Mouse (Mus musculus): Measurements from ENCODE around the gene Gm17455. TPM values are rescaled to one million over a fixed set of nuclear protein-coding genes. Genes with fewer than 3 reads are reported as not detected.

Gm17455 gene
- polyA plus RNA-seq, 1 experiment from 2014 or later = not detected

GRCm38 (mm10) chr10:60400507-60401295 is 1.2 kb downstream of the Gm17455 start:
- 65% methylated on average over 11 of the region's 11 CpGs for WGBS (ENCODE audit: insufficient replicate concordance)
- Histone ChIP-seq H3K4me1 (no peaks in the 10 kb centered on the region), H3K4me3 (no peak overlapping the region), H3K27me3 (replicated peaks) (peaks cover 7% of the 10 kb centered on the region; the same call in 1 of the 2 replicates), H3K9ac (no peak overlapping the region), H3K4me2 (no peak overlapping the region), H3K9me3 (replicated peaks) (no peaks in the 10 kb centered on the region), H3K27ac (no peak overlapping the region), H3K36me3 (no peaks in the 10 kb centered on the region)
- ATAC-seq = no peak

GRCm38 (mm10) chr10:60405460-60406177 is 6.1 kb downstream of the Gm17455 start:
- no peak overlapping the region for H3K27ac ChIP-seq
- no peak overlapping the region for H3K4me3 ChIP-seq
- H3K27me3 ChIP-seq (replicated peaks) = peaks cover 17% of the 10 kb centered on the region
- no peak overlapping the region for H3K4me2 ChIP-seq
- no peak for ATAC-seq
- H3K9ac ChIP-seq = no peak overlapping the region
- H3K9me3 ChIP-seq (replicated peaks) = no peaks in the 10 kb centered on the region
- H3K4me1 ChIP-seq = no peaks in the 10 kb centered on the region
- 49% methylated on average over 7 of the region's 7 CpGs for WGBS (ENCODE audit: insufficient replicate concordance)
- H3K36me3 ChIP-seq = no peaks in the 10 kb centered on the region

GRCm38 (mm10) chr10:60407831-60408230 is 8.3 kb downstream of the Gm17455 start:
- no peaks in the 10 kb centered on the region for H3K9me3 ChIP-seq (replicated peaks)
- ATAC-seq = no peak
- no peaks in the 10 kb centered on the region for H3K4me1 ChIP-seq
- peaks cover 12% of the 10 kb centered on the region for H3K27me3 ChIP-seq (replicated peaks)
- no peak overlapping the region for H3K27ac ChIP-seq
- H3K9ac ChIP-seq = no peak overlapping the region
- H3K4me3 ChIP-seq = no peak overlapping the region
- WGBS (ENCODE audit: insufficient replicate concordance) = 1% methylated on average over 5 of the region's 5 CpGs
- no peak overlapping the region for H3K4me2 ChIP-seq
- H3K36me3 ChIP-seq = no peaks in the 10 kb centered on the region

- Histone ChIP-seq H3K36me3 (no peaks in the 10 kb centered on the region), H3K4me3 (no peak overlapping the region), H3K9me3 (replicated peaks) (no peaks in the 10 kb centered on the region), H3K4me2 (no peak overlapping the region), H3K27me3 (replicated peaks) (peaks cover 4% of the 10 kb centered on the region), H3K27ac (no peak overlapping the region), H3K9ac (no peak overlapping the region), H3K4me1 (no peaks in the 10 kb centered on the region)
- 24% methylated on average over 5 of the region's 5 CpGs for WGBS (ENCODE audit: insufficient replicate concordance)
- no peak for ATAC-seq
Measured at GRCm38 (mm10) chr10:60411794-60412193, 12.3 kb downstream of the Gm17455 start.

GRCm38 (mm10) chr10:60413756-60414155 is 14.2 kb downstream of the Gm17455 start:
- ATAC-seq = no peak
- H3K4me3 ChIP-seq = no peak overlapping the region
- no peaks in the 10 kb centered on the region for H3K36me3 ChIP-seq
- H3K4me2 ChIP-seq = no peak overlapping the region
- no peak overlapping the region for H3K9ac ChIP-seq
- 52% methylated on average over 2 of the region's 2 CpGs for WGBS (ENCODE audit: insufficient replicate concordance)
- no peaks in the 10 kb centered on the region for H3K4me1 ChIP-seq
- H3K27me3 ChIP-seq (replicated peaks) = peaks cover 4% of the 10 kb centered on the region
- no peaks in the 10 kb centered on the region for H3K9me3 ChIP-seq (replicated peaks)
- no peak overlapping the region for H3K27ac ChIP-seq

GRCm38 (mm10) chr10:60417041-60417440 is 17.5 kb downstream of the Gm17455 start:
- no peak overlapping the region for H3K4me2 ChIP-seq
- H3K27me3 ChIP-seq (replicated peaks) = no peaks in the 10 kb centered on the region
- 61% methylated on average over 2 of the region's 2 CpGs for WGBS (ENCODE audit: insufficient replicate concordance)
- H3K4me1 ChIP-seq = no peaks in the 10 kb centered on the region
- no peaks in the 10 kb centered on the region for H3K9me3 ChIP-seq (replicated peaks)
- ATAC-seq = no peak
- H3K4me3 ChIP-seq = no peak overlapping the region
- no peak overlapping the region for H3K27ac ChIP-seq
- H3K36me3 ChIP-seq = no peaks in the 10 kb centered on the region
- H3K9ac ChIP-seq = no peak overlapping the region

- 3% methylated on average over 3 of the region's 3 CpGs for WGBS (ENCODE audit: insufficient replicate concordance)
- no peak overlapping the region for H3K4me3 ChIP-seq
- no peaks in the 10 kb centered on the region for H3K36me3 ChIP-seq
- H3K9me3 ChIP-seq (replicated peaks) = no peaks in the 10 kb centered on the region
- H3K4me2 ChIP-seq = no peak overlapping the region
- ATAC-seq = no peak
- H3K9ac ChIP-seq = no peak overlapping the region
- no peaks in the 10 kb centered on the region for H3K4me1 ChIP-seq
- no peak overlapping the region for H3K27ac ChIP-seq
- no peaks in the 10 kb centered on the region for H3K27me3 ChIP-seq (replicated peaks)
Measured at GRCm38 (mm10) chr10:60418137-60418536, 18.6 kb downstream of the Gm17455 start.

- H3K4me3 ChIP-seq = no peak overlapping the region
- WGBS (ENCODE audit: insufficient replicate concordance) = 20% methylated on average over 4 of the region's 4 CpGs
Measured at GRCm38 (mm10) chr10:60419624-60420023, 20.1 kb downstream of the Gm17455 start.

GRCm38 (mm10) chr10:60422756-60423155 is 23.2 kb downstream of the Gm17455 start:
- 62% methylated on average over 7 of the region's 7 CpGs for WGBS (ENCODE audit: insufficient replicate concordance)
- no peak overlapping the region for H3K27ac ChIP-seq
- no peak overlapping the region for H3K4me3 ChIP-seq
- no peaks in the 10 kb centered on the region for H3K4me1 ChIP-seq
- H3K9ac ChIP-seq = no peak overlapping the region
- H3K36me3 ChIP-seq = no peaks in the 10 kb centered on the region
- no peaks in the 10 kb centered on the region for H3K9me3 ChIP-seq (replicated peaks)
- no peak for ATAC-seq
- no peaks in the 10 kb centered on the region for H3K27me3 ChIP-seq (replicated peaks)
- no peak overlapping the region for H3K4me2 ChIP-seq

More at GRCm38 (mm10) chr10:60419624-60420023, 20.1 kb downstream of the Gm17455 start:
- ATAC-seq = no peak
- no peaks in the 10 kb centered on the region for H3K36me3 ChIP-seq
- no peak overlapping the region for H3K27ac ChIP-seq
- no peak overlapping the region for H3K9ac ChIP-seq
- H3K4me1 ChIP-seq = no peaks in the 10 kb centered on the region
- H3K4me2 ChIP-seq = no peak overlapping the region
- no peaks in the 10 kb centered on the region for H3K9me3 ChIP-seq (replicated peaks)
- H3K27me3 ChIP-seq (replicated peaks) = no peaks in the 10 kb centered on the region

- 77% methylated on average over 10 of the region's 10 CpGs for WGBS (ENCODE audit: insufficient replicate concordance)
- no peak overlapping the region for H3K4me3 ChIP-seq
- H3K4me2 ChIP-seq = no peak overlapping the region
Measured at GRCm38 (mm10) chr10:60430001-60430400, 30.5 kb downstream of the Gm17455 start.

GRCm38 (mm10) chr10:60430591-60430990 is 31.1 kb downstream of the Gm17455 start:
- Histone ChIP-seq H3K4me2 (no peak overlapping the region), H3K4me3 (no peak overlapping the region), H3K4me1 (no peaks in the 10 kb centered on the region), H3K9me3 (replicated peaks) (no peaks in the 10 kb centered on the region), H3K9ac (no peak overlapping the region), H3K27me3 (replicated peaks) (0 out of 2 replicates have a peak, but pooled peaks cover 4% of the 10 kb centered on the region), H3K27ac (no peak overlapping the region), H3K36me3 (no peaks in the 10 kb centered on the region)
- ATAC-seq = no peak
- 48% methylated on average over 6 of the region's 6 CpGs for WGBS (ENCODE audit: insufficient replicate concordance)

More at GRCm38 (mm10) chr10:60430001-60430400, 30.5 kb downstream of the Gm17455 start:
- H3K9ac ChIP-seq = no peak overlapping the region
- no peaks in the 10 kb centered on the region for H3K27me3 ChIP-seq (replicated peaks)
- no peaks in the 10 kb centered on the region for H3K4me1 ChIP-seq
- no peak for ATAC-seq
- H3K27ac ChIP-seq = no peak overlapping the region
- no peaks in the 10 kb centered on the region for H3K36me3 ChIP-seq
- no peaks in the 10 kb centered on the region for H3K9me3 ChIP-seq (replicated peaks)

GRCm38 (mm10) chr10:60432679-60433078 is 33.2 kb downstream of the Gm17455 start:
- H3K4me3 ChIP-seq = no peak overlapping the region
- no peak for ATAC-seq
- H3K27ac ChIP-seq = no peak overlapping the region
- H3K9me3 ChIP-seq (replicated peaks) = no peaks in the 10 kb centered on the region
- H3K9ac ChIP-seq = no peak overlapping the region
- no peaks in the 10 kb centered on the region for H3K4me1 ChIP-seq
- WGBS (ENCODE audit: insufficient replicate concordance) = 27% methylated on average over 4 of the region's 4 CpGs
- no peak overlapping the region for H3K4me2 ChIP-seq
- 0 out of 2 replicates have a peak, but pooled peaks cover 4% of the 10 kb centered on the region for H3K27me3 ChIP-seq (replicated peaks)
- no peaks in the 10 kb centered on the region for H3K36me3 ChIP-seq
